Comparison of ENCODE assay signal across 10 mouse cellular contexts in genomic region chr13:23422351-23422750, GRCm38 (mm10). TPM values are rescaled to one million over a fixed set of nuclear protein-coding genes. Genes with fewer than 3 reads are reported as not detected.
A peak's percentile ranks its signal among the peaks of the same experiment; 100 is the strongest.
DNase-seq lines count a peak whose midpoint lies in the region; ATAC-seq lines count a peak whose summit lies in the region.
"Had no signal": no experiment of that assay in that cellular context is flagged by ENCODE, and none has a peak within 500 bp of the region (broad histone marks: within the 10 kb centered on the region; RNA-seq: fewer than 3 reads in every experiment).

No protein-coding gene starts in this region.

- peaks cover 30% of the 10 kb centered on the region for H3K36me3 ChIP-seq in kidney, embryonic 16.5 days (ENCODE audit: insufficient read depth, low read length)
- H3K36me3 ChIP-seq in forebrain, embryonic 14.5 days (ENCODE audit: control insufficient read depth, insufficient read depth, low read length): peaks cover 30% of the 10 kb centered on the region
- H3K36me3 ChIP-seq in midbrain, embryonic 14.5 days (ENCODE audit: control insufficient read depth, insufficient read depth, low read length): peaks cover 34% of the 10 kb centered on the region

- no peak for ATAC-seq in CD4-positive, CD25-positive, alpha-beta regulatory T cell, adult 4 months
- ATAC-seq in kidney, embryonic 16.5 days (ENCODE audit: low FRiP score, low TSS enrichment): no peak
- ATAC-seq in forebrain, embryonic 14.5 days: no peak
- ATAC-seq in midbrain, embryonic 14.5 days (ENCODE audit: low FRiP score, low TSS enrichment): no peak
- ATAC-seq: Patski had no signal

- peaks cover 8% of the 10 kb centered on the region for H3K4me1 ChIP-seq in kidney, embryonic 16.5 days (ENCODE audit: insufficient read depth, low read length)
- peaks cover 3% of the 10 kb centered on the region; the same call in 1 of the 2 replicates for H3K4me1 ChIP-seq in forebrain, embryonic 14.5 days (ENCODE audit: control insufficient read depth, insufficient read depth, low read length)
- H3K4me1 ChIP-seq in midbrain, embryonic 14.5 days (ENCODE audit: control insufficient read depth, insufficient read depth, low read length): peaks cover 7% of the 10 kb centered on the region

- H3K27me3 ChIP-seq in kidney, embryonic 16.5 days (ENCODE audit: insufficient read depth, low read length): no peaks in the 10 kb centered on the region
- H3K27me3 ChIP-seq in forebrain, embryonic 14.5 days (replicated peaks; ENCODE audit: control insufficient read depth, insufficient read depth, low read length): no peaks in the 10 kb centered on the region
- H3K27me3 ChIP-seq in midbrain, embryonic 14.5 days (ENCODE audit: control insufficient read depth, insufficient read depth, low read length): no peaks in the 10 kb centered on the region
- H3K27me3 ChIP-seq: Patski had no signal

- H3K4me3 ChIP-seq in kidney, embryonic 16.5 days (ENCODE audit: low read length): no peak overlapping the region; the same call in 1 of the 2 replicates
- H3K4me3 ChIP-seq in forebrain, embryonic 14.5 days (ENCODE audit: low read depth, low read length): no peak overlapping the region
- no peak overlapping the region for H3K4me3 ChIP-seq in midbrain, embryonic 14.5 days (replicated peaks; ENCODE audit: low read depth, low read length)

- H3K4me2 ChIP-seq in kidney, embryonic 16.5 days (replicated peaks; ENCODE audit: low read depth, low read length): peak overlapping the region; percentile 77; the same call in 1 of the 2 replicates
- peak overlapping the region; percentile 83; the same call in 1 of the 2 replicates for H3K4me2 ChIP-seq in forebrain, embryonic 14.5 days (ENCODE audit: low read length)
- H3K4me2 ChIP-seq in midbrain, embryonic 14.5 days (ENCODE audit: low read length): peak overlapping the region; percentile 92; the same call in 1 of the 2 replicates

- 94% methylated on average over 16 of the region's 16 CpGs for WGBS in kidney, embryonic 16.5 days
- 95% methylated on average over 16 of the region's 16 CpGs for WGBS in forebrain, embryonic 14.5 days
- 98% methylated on average over 16 of the region's 16 CpGs for WGBS in midbrain, embryonic 14.5 days

- no peak overlapping the region for H3K9ac ChIP-seq in kidney, embryonic 16.5 days (replicated peaks; ENCODE audit: low read length)
- no peak overlapping the region for H3K9ac ChIP-seq in forebrain, embryonic 14.5 days (ENCODE audit: low read length)
- no peak overlapping the region for H3K9ac ChIP-seq in midbrain, embryonic 14.5 days (replicated peaks; ENCODE audit: low read length)

- H3K9me3 ChIP-seq in kidney, embryonic 16.5 days (ENCODE audit: low read length): no peaks in the 10 kb centered on the region
- H3K9me3 ChIP-seq in forebrain, embryonic 14.5 days (replicated peaks; ENCODE audit: control insufficient read depth, low read length): no peaks in the 10 kb centered on the region
- H3K9me3 ChIP-seq in midbrain, embryonic 14.5 days (ENCODE audit: control insufficient read depth, low read length): no peaks in the 10 kb centered on the region

- peak; percentile 7 for DNase-seq in CD4-positive, CD25-positive, alpha-beta regulatory T cell, adult 2 months (ENCODE audit: low read depth, low spot score)
- no peak for DNase-seq in kidney, adult 11 months
- DNase-seq in forebrain, embryonic 14.5 days (ENCODE audit: low spot score): no peak
- no peak for DNase-seq in midbrain, embryonic 14.5 days
- DNase-seq in gastrocnemius, postnatal 4 days (ENCODE audit: low spot score in 2 of 2): no peak
- DNase-seq in layer of hippocampus, adult 11-12 months (ENCODE audit: low spot score): no peak

- no peak overlapping the region for H3K27ac ChIP-seq in kidney, embryonic 16.5 days (ENCODE audit: low read length)
- H3K27ac ChIP-seq in forebrain, embryonic 14.5 days (ENCODE audit: low read depth, low read length): no peak overlapping the region
- no peak overlapping the region for H3K27ac ChIP-seq in midbrain, embryonic 14.5 days (replicated peaks; ENCODE audit: low read depth, low read length)
- H3K27ac ChIP-seq: macrophage had no signal

RNA-seq across cellular contexts. Expression of gene Abt1, which starts 1.3 kb away (rescaled TPM):
- polyA plus RNA-seq in CD4-positive, CD25-positive, alpha-beta regulatory T cell, adult 4 months (2017; shearing (Covaris generic)): 10 to 100 TPM; 12.4 to 14.5 TPM
- 13.7 and 14.6 TPM in 2 replicates for polyA plus RNA-seq in kidney, embryonic 16.5 days (2015; fragmentation: Nextera tagmentation; extraction: Ambion mirVana)
- 12.9 and 13.8 TPM in 2 replicates for polyA plus RNA-seq in forebrain, embryonic 14.5 days (2014; fragmentation: Nextera tagmentation; extraction: Ambion mirVana)
- 9.3 and 9.9 TPM in 2 replicates for polyA plus RNA-seq in midbrain, embryonic 14.5 days (2014; fragmentation: Nextera tagmentation; extraction: Ambion mirVana)
- total RNA-seq in gastrocnemius, postnatal 4 days (2021): 1 to 10 TPM; 6.2 to 6.6 TPM

RNA-seq across cellular contexts. Expression of gene Btn1a1, which starts 43.4 kb away (rescaled TPM):
- not detected for polyA plus RNA-seq in CD4-positive, CD25-positive, alpha-beta regulatory T cell, adult 4 months (2017; shearing (Covaris generic))
- 0.08 and 0.11 TPM in 2 replicates for polyA plus RNA-seq in kidney, embryonic 16.5 days (2015; fragmentation: Nextera tagmentation; extraction: Ambion mirVana)
- 0.22 TPM in 1 of 2 replicates, not detected in the other for polyA plus RNA-seq in forebrain, embryonic 14.5 days (2014; fragmentation: Nextera tagmentation; extraction: Ambion mirVana)
- polyA plus RNA-seq in midbrain, embryonic 14.5 days (2014; fragmentation: Nextera tagmentation; extraction: Ambion mirVana): 0.09 TPM in 1 of 2 replicates, not detected in the other
- not detected for total RNA-seq in gastrocnemius, postnatal 4 days (2021)
- polyA plus RNA-seq: macrophage had no signal

RNA-seq across cellular contexts. Expression of gene Zfp322a, which starts 53.3 kb away (rescaled TPM):
- polyA plus RNA-seq in CD4-positive, CD25-positive, alpha-beta regulatory T cell, adult 4 months (2017; shearing (Covaris generic)): 10 to 100 TPM; 29.6 to 34.2 TPM
- 49.9 and 54.0 TPM in 2 replicates for polyA plus RNA-seq in kidney, embryonic 16.5 days (2015; fragmentation: Nextera tagmentation; extraction: Ambion mirVana)
- polyA plus RNA-seq in forebrain, embryonic 14.5 days (2014; fragmentation: Nextera tagmentation; extraction: Ambion mirVana): 49.6 and 59.5 TPM in 2 replicates
- 41.2 and 64.4 TPM in 2 replicates for polyA plus RNA-seq in midbrain, embryonic 14.5 days (2014; fragmentation: Nextera tagmentation; extraction: Ambion mirVana)
- 10 to 100 TPM; 17.8 to 20.8 TPM for total RNA-seq in gastrocnemius, postnatal 4 days (2021)
